Mouse (Mus musculus): Measurements from ENCODE around the gene Amd1.

DNA sequence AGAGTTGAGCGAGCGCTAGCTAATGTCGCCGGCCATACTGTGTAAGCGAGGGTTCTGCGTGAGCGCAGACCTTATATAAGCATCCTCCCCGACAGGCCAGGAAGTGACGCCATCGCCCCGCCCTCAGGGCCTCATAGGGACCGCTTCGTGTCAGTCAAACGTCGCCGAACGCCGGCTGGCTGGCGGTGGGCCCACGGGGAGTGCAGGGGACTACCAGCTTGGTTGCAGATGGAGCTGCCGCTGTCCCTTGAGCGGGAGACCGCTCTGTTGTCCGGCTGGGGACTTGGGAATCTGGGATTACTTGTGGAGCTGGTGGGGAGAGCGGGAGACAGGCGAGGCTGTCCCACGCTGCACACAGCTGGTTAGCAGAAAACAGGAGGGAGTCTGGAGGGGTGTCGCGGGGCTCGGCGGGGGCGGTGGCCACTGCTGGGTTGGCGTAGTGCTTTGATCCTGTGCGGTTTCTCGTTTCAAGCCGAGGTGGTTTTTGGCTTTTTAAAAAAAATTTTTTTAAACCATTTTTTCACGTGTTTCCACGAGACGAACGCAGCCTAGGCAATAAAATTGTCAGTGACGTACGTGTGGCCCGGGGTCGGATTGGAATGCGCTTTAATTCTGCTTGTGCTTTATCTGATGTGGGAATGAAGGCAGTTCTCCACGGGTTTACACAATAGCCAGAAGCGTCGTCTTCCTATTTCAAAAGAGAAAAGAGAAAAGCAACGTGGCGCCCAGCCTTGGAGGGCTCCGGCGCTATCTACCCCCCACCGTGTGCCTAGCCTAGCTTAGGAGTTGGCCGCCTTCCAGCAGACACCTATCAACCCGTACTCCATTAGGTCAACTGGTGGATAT, at the start of gene Amd1:
- TF ChIP-seq CTCF (IDR thresholded peaks at IDR 0.05; ENCODE audit: extremely low read depth, insufficient read depth, low read length) (no peak), POLR2A (IDR thresholded peaks at IDR 0.05; ENCODE audit: extremely low read depth, insufficient read depth, low read length) (peak; percentile 96)

Data from cortical plate, adult 2 months (tissue).